Mouse (Mus musculus): ENCODE measurements at regions not wholly inside any gene's neighbourhood (a gene's known extent, or its start where the extent isn't known, plus 50 kb on each side); places are given as distances from the start of the nearest gene placed in this dataset.

DNA sequence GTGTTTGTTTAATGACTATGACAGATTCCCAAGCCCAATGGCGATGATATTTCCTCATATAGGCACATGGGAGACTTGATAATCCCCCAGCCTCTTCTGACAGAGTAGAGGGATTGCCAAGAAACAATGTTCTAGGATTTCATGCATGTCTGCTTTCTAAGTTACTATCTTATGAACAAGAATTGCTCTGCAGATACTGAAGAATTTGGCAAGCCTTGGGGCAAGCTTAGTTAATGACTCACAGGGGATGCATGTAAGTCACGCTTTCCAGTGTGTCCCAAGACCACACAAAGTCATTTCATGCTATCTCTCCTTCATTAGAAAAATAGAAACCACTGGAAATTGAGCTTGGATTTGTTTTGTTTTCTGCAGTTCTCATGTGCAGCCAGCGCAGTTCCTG, 376.2 kb downstream of the Dcdc2c start:
- no peak for DNase-seq

DNA sequence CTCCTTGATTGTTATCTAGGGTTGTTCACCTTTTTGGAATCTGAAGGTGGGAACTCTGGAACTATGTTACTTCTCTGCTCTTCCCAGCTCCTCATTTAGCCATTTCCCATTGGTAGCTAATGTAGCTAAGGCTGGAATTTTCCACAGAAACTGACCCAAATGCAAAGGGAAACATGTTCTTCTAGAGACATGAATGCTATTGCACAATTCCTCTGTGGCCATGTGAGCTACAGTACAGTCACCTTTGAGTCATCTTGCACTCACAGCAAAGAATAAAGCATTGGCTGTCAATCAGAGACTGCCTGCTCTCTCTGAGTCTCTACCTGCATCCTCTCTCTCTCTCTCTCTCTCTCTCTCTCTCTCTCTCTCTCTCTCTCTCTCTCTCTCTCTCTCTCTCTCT, 378.1 kb downstream of the Dcdc2c start:
- no peak for DNase-seq

DNA sequence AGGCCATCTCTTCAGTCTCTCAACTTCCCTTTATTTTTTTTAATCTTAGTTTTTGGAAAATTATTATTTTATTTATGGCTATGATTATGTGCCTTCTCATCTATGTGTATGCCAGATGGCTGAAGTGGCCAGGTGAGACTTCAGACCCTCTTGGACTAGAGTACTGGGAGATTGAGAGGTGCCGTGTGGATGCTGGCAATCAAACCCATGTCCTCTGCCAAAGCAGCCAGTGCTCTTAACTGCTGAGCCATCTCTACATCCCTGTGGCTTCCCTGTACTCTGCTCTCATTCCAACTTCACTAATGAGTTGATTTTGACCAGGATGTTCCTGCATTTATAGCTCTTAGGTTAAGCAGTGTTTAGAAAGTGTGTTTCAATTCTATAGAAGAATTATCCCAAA, 393.4 kb downstream of the Dcdc2c start:
- DNase-seq: no peak

DNA sequence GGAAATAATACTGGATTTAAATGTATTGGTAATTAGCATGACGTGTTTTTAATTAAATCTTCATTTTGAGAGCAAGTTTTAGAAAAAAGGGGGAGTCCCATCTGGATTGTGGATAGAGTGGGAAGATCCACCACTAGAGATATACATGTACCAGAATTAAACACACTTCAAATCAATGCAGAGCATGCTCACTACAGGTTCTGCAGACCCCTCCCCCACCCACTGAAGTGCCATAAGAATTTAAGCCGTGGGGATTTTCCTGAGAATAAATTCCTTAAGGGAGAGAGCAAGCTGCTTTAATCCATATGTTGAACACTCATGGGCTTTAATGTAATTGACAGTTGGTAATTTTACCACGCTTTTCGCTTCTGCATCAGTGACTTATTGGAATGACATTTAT, 401.4 kb downstream of the Dcdc2c start:
- no peak for DNase-seq

DNA sequence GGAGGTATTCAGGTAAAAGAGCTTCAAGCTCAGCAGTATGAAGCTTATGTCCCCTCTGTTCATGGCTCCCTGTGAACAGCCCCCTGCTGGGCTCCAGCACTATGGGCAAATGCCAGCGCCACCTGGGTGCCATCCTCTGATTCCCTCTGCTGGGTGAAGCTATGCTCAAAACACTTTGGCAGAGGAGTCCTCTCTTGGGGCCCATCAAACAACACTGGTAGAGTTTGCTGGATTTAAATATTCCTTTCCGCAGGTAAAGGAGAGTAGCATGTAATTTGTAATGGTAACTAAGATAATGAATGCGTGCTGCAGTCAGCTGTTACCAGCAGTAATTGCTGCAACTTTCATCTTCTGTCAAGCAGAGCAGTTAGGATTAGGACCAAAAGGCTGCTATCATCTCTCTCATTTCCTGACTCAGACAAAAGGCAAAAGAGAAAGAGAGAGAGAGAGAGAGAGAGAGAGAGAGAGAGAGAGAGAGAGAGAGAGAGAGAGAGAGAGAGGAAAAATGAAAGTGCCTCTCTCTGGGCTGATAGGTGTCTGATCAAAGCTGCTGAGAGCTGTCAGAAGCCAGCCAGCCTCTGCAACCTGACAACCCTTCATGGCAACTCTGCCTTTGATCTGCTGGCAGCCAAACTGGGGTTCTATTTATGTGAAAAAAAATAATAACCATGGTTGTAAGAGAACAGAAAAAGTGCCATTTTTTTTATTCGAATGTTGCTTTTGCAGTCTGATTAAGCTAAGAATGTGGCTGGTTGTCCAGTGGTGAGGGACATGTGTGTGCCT, 416.2 kb downstream of the Dcdc2c start:
- no peak for DNase-seq

DNA sequence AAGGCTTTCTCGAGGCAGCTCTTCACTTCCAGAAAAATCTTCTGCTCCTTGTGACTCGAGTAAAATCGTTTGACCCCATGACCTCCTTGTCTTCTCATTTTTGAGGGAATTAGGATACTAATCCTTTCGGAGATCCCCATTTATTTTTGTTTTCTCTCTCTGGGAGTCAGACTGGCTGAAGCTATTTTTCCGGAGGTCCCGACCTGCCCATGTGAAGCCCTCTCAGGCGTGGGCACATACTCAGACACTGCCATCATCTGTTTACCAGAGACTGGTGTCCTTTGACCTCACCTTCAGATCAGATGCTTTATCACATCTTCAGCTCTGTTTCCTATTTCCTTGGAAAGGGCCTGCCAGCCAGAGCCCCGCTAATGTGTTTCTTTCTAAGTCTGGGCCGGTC, 429.4 kb downstream of the Dcdc2c start:
- DNase-seq: no peak

DNA sequence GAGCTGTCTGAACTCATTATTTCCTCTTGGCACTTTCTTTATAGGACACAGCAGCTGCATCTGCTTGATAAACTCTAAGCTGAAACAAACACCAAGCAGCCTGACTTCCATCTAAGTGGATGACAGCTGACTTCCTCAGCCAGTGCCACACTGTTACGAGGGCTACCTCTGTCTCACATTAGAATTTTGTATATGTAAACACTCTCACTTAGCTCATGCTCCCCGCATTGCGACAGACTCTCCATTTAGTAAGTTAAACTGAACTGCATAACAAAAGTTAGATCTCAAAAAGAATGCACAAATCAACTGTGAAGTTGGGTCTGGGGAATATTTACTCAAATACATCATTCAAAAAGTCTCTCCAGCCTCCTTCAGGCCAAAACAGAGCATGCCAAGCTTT, 432.1 kb downstream of the Dcdc2c start:
- DNase-seq: no peak

DNA sequence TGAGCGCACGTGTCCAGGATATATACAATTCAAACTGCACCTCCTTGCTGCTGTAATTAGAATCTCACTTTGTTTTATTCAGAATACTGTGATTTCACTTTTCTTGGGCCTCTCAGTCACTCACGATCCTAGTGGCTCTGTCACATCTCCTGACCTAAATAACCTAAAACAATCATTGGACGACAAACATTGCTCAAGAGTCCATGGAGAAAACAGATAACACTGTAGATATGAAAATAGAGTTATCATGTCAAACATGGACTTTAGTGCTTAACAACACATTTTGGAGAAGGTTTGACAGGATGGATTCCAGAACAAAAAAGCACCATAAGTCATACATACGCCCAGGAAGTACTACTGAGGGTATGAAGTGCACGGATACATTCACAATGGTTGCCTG, 461.5 kb downstream of the Dcdc2c start:
- no peak for DNase-seq

DNA sequence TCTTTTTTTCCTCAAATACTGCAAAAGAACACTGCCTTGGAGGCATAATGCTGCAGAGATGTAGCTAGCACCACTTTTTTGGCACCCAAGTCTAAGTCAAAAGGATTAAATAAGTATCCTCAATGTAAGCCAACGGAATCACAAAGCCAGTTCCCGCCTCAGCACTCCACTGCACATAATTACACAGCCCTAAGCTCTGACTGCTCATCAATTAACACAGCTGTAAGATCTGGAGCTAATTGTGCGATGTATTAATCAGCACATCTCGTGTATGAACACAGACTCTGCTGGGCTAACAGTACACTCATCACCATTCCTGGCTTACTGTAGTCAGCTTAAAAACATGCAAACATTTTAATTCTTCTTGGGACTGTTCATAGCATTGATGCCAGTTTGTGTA, 466.7 kb downstream of the Dcdc2c start:
- DNase-seq: no peak

DNA sequence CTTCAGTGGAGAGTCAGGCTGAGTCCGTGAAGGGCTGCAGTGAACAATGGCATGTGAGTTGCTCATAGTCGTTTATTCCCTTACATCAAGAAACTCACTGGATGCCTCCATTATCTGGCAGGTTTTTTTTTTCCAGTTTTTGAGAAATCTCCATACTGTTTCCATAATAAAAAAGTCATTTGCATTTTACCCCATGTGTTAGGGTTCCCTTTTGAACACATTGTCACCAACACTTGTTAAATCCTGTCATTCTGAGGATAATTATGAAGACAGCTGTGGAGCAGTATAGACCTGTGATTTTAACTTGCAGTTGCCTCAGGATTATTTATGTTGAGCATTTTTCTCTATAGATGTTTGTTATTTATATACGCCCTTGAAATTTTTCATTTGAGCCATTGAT, 475.6 kb downstream of the Dcdc2c start:
- no peak for DNase-seq

DNA sequence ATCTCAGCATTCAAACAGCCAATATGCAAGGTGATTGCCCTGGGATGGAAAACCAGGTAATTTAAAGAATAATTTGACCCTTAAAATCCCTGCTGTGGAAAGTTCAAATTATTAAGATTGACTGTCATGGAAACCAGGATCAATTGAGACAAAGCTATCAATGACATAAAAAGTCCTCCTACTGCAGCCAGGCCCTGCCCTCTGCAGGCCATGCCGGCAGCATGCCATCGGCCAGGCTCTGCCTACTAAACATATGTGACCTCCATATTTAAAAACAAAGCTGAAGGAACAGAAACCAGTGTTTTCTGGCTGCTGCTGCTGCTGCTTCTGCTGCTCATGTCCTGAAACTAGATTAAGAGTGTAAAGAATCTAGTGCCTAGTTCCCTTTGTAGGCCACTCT, 483.6 kb downstream of the Dcdc2c start:
- DNase-seq: no peak

DNA sequence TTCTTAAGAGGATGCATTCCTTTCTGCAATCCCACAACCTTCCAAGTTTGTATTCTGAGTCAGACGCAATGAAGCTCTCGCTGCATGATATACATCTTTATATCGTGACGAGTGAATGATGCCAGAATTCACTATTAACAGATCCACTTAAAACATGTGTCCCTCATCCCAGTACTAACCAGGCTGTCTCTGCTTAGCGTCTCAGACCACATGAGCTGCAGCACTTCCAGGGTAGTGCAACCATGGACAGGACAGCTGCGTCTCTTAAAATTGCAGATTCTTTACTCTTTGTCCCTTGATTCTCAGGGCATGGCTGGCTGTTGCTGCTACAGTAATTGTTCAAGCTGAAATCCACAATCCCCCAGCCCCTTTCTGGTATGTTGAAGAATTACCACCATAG, 491.9 kb downstream of the Dcdc2c start:
- DNase-seq: no peak

DNA sequence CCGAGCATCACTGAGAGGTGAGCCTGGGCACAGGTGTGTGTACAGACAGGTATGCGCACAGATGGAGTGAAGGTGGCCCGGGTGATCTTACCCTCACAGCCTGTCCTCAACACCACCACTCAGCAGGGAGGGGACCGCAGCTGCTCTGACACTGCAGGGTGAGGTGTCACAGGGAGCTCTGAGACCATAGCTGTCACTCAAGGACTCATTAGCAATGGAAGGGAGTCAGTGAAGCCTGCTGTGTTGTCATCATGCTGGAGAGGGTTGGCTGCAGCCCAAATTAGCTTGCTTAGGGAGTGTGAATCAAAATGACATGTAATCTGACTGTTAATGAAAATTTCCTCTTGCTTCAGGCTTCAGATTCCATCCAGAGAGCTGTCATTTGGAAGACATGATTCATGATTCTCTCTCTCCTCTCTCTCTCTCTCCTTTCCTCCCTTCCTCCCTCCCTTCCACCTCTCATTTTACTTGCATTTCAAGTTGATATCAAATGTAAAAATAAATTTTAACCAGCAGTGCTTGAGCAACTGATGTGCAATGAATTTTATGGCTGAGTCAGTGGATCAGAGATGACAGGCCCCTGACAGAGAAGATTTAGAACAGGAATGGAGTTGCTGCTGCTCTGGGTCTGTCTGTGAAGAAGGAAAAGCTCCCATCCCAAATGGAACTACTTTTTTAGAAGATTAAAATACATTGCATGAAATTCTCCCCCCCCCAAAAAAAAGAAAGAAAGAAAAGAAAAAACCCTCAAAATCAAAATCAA, 496.5 kb downstream of the Dcdc2c start:
- peak; percentile 54 for DNase-seq

DNA sequence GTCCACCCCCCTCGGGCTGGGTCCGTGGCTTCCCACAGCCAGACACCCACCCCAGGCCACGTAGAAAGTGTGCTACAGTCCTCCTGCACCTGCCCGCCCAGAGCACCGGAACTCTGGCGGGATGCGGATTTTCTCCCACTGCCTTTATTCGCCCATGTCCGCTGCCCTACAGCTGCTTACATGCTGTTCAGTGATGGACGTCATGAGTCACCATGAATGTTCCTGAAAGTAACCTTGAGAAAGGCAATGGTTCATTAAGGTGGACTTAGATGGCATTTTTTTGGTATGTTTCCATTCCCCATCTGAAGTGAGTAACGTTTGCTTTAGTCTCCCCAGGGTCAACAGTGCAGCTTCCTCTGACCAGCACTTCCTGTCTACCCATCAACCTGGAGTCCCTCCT, 497.8 kb downstream of the Dcdc2c start:
- peak; percentile 24 for DNase-seq

DNA sequence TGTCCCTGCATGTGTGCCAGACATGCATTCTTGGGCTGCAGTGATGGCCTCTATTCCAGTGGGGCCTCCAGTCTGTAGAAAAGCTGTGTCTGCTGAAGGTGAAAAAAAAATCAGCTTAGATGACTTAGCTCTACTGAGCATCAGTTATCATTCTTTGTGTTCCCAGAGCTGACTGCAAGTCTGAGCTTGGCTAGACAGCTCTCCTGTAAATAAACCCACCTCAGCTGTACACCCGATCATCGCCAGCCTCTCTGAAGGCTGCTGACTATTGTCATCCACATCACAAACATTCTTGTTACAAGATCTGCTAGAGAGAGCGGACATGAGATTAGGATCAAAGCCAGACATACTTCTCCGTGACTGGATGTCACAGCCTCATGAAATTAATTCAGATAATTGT, 504.2 kb downstream of the Dcdc2c start:
- DNase-seq: no peak

DNA sequence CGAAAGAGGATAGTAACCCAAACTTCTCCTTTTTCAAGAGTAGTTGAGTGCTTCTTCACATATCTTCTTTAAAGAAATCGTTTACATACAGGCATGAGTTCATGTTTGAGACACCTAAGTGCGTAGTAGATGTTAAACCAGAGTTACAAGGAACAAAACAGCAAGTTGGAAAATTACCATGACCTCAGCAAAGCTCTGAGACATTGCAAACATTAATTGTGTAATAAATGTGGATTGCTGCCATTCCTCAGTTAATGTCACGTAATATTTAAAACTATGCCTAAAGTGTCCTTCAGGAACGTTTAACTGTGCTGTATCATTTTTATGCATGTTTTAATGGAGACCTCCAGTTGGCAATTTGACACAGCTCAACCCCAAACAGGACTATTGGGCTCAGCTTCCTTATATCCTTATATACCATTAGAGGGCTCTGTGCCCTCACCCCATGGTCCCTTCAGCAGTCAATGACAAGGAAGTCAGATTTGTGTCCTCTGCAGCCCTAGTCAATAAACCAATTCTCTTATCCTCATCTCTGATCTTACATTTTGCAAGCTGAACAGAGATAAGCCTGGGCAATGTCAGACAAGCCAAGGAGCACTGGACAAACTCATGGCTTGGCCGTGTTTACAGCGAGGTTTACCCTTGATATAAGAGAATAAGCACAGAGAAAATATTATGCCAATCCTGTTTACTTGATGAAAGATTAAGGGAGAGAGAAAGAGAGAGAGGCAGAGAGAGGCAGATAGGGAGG, 513.9 kb downstream of the Dcdc2c start:
- no peak for DNase-seq

DNA sequence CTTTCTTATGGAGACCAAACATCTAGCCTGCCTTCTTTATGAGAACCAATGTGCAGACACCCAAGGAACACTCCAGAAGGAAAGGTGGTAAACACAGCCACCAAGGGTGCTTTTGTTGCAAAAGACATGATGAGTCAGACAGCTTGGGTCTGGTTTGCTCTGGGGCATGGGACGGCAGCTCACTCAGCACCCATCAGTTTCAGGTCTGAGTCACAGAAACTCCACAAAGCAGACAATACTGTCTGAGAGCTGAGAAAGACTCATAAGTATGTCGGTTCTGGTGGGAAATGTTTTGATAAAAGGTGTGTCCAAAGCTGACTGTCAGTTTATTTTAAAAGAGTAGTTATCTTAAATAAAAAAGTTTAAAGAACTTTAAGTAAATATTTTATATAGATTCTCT, 553.0 kb downstream of the Dcdc2c start:
- DNase-seq: peak; percentile 6

DNA sequence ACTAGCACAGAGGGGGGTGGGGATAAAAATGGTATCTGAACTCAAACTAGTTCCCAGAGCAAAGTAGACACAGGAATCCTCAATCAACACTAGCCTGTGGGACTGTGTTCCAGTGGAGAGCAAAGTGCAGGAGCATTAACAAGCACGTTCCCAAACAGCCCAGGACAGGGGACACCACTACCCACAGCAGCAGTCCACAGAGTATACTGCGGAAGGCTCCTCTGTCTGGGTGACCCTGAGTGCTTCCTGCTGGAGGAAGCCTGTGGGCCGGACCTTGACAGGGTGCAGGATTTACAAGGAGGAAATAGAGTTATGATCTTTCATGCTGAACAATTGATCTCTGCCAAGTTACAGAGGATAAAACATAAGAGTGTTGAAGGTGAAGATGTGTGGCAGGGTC, 560.0 kb downstream of the Dcdc2c start:
- peak; percentile 30 for DNase-seq

DNA sequence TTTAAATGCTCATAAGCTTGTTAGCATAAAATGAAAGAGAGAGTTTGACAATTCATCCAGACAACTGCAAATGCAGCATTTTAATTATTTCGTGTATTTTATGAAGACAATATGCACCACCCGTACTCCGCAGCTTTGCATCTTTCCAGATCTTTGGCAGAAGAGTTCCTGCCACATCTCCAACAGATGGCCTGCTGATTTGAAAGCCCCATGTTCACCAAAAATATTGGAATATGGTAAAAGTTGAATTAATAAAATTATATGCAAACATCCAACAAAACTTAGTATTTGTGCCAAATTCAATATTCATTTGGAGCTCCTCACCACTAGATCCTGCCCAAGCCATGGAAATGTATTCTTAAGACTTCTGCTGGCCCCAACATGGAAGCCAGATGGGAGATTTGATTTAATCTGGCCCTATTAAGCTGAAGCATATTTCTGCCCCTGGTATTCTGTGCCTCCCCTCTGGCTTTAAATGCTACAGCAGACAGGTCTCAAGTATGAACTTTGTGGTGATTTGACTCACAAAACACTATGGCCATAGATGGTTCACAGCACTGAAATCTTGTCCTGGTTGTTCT, 567.8 kb downstream of the Dcdc2c start:
- no peak for DNase-seq

DNA sequence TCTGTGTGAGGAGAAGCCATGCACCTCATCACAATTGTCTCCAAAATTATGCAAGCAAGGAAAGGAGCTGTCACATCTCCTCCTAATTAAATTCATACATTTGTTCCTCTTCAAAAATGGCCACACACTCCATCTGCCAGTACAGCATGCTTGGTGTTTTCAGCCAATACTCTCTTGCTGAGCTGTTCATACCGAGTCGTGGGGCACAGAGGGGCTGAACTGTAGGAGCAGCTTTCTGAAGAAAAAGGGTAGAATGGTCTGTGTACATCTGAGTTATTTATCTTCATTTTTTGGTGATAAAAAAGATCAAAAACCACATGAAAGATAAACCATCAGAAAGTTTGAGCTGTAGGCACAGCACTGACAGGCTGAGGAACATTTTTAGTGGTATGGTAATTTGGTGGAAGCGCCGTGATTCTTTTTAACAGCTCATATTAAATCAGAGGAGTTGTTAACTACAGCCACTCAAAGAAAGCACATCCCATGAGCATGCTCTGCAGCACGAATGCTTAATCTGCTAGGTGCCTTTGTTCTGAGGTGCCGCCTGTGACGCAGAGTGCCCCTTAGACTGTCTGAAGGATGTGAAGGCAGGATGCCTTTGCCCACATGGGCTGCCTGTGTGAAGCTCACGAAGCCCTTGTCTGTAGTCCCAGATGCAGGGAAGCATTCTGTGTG, 573.8 kb downstream of the Dcdc2c start:
- DNase-seq: no peak

DNA sequence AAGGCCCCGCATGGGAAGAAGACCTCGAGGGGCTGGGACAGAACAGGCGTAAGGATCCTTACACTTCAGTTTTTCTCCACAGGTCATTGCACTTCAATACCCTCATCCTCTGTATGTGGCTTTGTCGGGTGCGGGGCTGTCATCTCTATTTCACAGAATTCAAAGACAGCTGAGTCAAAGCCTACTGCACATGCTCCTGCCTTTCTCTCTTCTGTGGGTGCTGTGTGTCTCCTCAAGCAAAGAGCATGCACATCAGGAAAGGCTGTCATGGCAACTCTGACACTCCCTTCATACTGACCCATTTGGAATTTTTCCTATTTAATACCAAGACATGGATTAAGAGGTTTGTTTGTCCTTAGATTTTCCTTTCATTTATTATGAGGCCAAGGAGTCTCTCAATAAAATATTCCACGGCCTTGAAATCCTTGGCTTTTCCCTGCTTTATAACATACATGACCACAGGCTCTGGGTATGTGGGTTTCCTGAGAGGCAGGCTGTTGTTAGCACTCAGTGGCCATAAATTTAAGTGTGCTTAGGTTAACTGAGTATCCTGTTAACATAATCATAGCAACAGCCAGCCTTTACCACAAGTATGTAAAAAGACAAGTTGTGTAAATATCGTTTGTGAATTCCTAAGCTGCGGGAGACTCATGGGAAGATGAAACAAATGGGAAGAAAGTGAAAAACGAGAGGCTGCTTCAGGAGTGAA, 574.5 kb downstream of the Dcdc2c start:
- no peak for DNase-seq

DNA sequence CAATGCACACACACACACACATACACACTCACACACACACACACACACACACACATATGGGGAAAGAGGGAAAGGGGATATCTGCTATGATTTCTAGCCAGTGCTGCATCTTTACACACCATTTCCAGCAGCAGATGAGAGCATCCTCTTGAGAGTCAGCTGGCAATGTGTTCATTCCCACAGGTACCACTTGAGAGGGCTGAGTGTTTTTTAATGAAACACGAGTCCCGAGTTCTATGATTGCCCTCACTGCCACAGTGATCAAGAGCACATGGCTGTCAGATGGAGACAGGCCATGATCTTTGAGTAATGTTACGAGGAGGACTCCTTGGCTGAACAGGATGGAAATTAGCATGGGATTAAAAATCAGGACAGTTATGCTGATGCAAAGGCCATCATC, 589.3 kb downstream of the Dcdc2c start:
- no peak for DNase-seq

Measured in adrenal gland, postnatal 14 days (tissue).